Mouse (Mus musculus) stomach, postnatal 0 days (tissue): ENCODE results near the gene Ttc6. TPM values are rescaled to one million over a fixed set of nuclear protein-coding genes. Genes with fewer than 3 reads are reported as not detected.

Source experiments
- ATAC-seq: fragments of 200-750 bp; cut with Nextera tagmentation; 2 replicates; pipeline ENCODE4 v1.8.0; 2017; ENCODE audit not compliant: low FRiP score, low TSS enrichment
- DNase-seq: peaks from one replicate; pipeline ENCODE4 v3.0.0-alpha.2; 2016; ENCODE audit warnings: low spot score
- H3K27ac ChIP-seq: fragments of 300-500 bp; sonication (generic); replicated peaks from 2 replicates; pipeline ENCODE4 v1.5.1; 2014; ENCODE audit warnings: mild to moderate bottlenecking, control low read depth
- H3K27me3 ChIP-seq: fragments of 300-500 bp; sonication (generic); 2 replicates; pipeline ENCODE4 v1.6.1; 2014; ENCODE audit warnings: low read length; ENCODE audit not compliant: control insufficient read depth, insufficient read depth
- H3K36me3 ChIP-seq: fragments of 300-500 bp; sonication (generic); 2 replicates; pipeline ENCODE4 v1.6.1; 2014; ENCODE audit warnings: low read length, mixed read lengths; ENCODE audit not compliant: control insufficient read depth, insufficient read depth
- H3K4me1 ChIP-seq: fragments of 300-500 bp; sonication (generic); replicated peaks from 2 replicates; pipeline ENCODE4 v1.6.1; 2014; ENCODE audit warnings: antibody characterized with exemption; ENCODE audit not compliant: control insufficient read depth, insufficient read depth
- H3K4me2 ChIP-seq: fragments of 300-500 bp; sonication (generic); replicated peaks from 2 replicates; pipeline ENCODE4 v1.6.1; 2014; ENCODE audit warnings: low read depth, mild to moderate bottlenecking, control low read depth, moderate library complexity
- H3K4me3 ChIP-seq: fragments of 300-500 bp; sonication (generic); 2 replicates; pipeline ENCODE4 v1.5.1; 2014; ENCODE audit warnings: low read depth, low read length, control low read depth
- H3K9ac ChIP-seq: fragments of 300-500 bp; sonication (generic); 2 replicates; pipeline ENCODE4 v1.6.1; 2014; ENCODE audit warnings: mild to moderate bottlenecking, low read length, control low read depth, mixed read lengths
- H3K9me3 ChIP-seq: fragments of 300-500 bp; sonication (generic); 2 replicates; pipeline ENCODE4 v1.6.1; 2016; ENCODE audit warnings: low read length; ENCODE audit not compliant: control insufficient read depth
- CTCF ChIP-seq: IDR thresholded peaks from 2 replicates; pipeline ENCODE4 v1.5.1; 2016; ENCODE audit warnings: antibody characterized with exemption, low read depth, mild to moderate bottlenecking, moderate library complexity
- EP300 ChIP-seq: optimal IDR thresholded peaks from 2 replicates; pipeline ENCODE3; 2016; ENCODE audit warnings: antibody characterized with exemption
- WGBS: fragments of 180-500 bp; shearing (Covaris S2); extraction: QIAGEN DNeasy Blood & Tissue Kit; methylation state at CpG from one replicate; pipeline ENCODE4 v1.1.7; 2014; 5-methylcytosine and 5-hydroxymethylcytosine counted together
- polyA plus RNA-seq: library from polyadenylated mRNA; unstranded; fragments of >200 nt; fragmentation: Nextera tagmentation; extraction: Ambion mirVana; gene quantifications from 2 replicates; pipeline ENCODE4 v1.2.1, GENCODE M21; 2015

Ttc6 gene
- polyA plus RNA-seq, 1 experiment from 2014 or later, result 3.5 TPM

- ATAC-seq (peak; percentile 53), DNase-seq (peak; percentile 89)
- Histone ChIP-seq H3K4me3 (peak overlapping the region; percentile 31), H3K4me1 (no peaks in the 10 kb centered on the region), H3K4me2 (peak overlapping the region; percentile 52), H3K9me3 (no peaks in the 10 kb centered on the region), H3K36me3 (no peaks in the 10 kb centered on the region), H3K27ac (peak overlapping the region; percentile 95), H3K27me3 (peaks cover 2% of the 10 kb centered on the region; the same call in 1 of the 2 replicates), H3K9ac (peak overlapping the region; percentile 45)
- TF ChIP-seq CTCF (peak; percentile 75), EP300 (no peak)
- 2% methylated on average over 20 of the region's 20 CpGs for WGBS
These were observed 15.4 kb upstream of the Ttc6 start for GRCm38 (mm10) chr12:57548352-57548980.

GRCm38 (mm10) chr12:57548981-57549666 is 14.8 kb upstream of the Ttc6 start:
- WGBS, result 11% methylated on average over 25 of the region's 25 CpGs
- H3K9ac ChIP-seq, result peak overlapping the region; percentile 54
- H3K4me2 ChIP-seq, result peak overlapping the region; percentile 52
- peak overlapping the region; percentile 95 for H3K27ac ChIP-seq
- no peak; the same call in 1 of the 2 replicates for ATAC-seq
- TF ChIP-seq CTCF, result no peak
- no peak for TF ChIP-seq EP300
- H3K9me3 ChIP-seq, result no peaks in the 10 kb centered on the region
- peak; percentile 42 for DNase-seq
- peak overlapping the region; percentile 31; the same call in 1 of the 2 replicates for H3K4me3 ChIP-seq
- H3K4me1 ChIP-seq, result no peaks in the 10 kb centered on the region
- H3K36me3 ChIP-seq, result no peaks in the 10 kb centered on the region
- peaks cover 2% of the 10 kb centered on the region; the same call in 1 of the 2 replicates for H3K27me3 ChIP-seq

- peak; percentile 51 for DNase-seq
- Histone ChIP-seq H3K4me1 (no peaks in the 10 kb centered on the region), H3K4me2 (peak overlapping the region; percentile 52), H3K36me3 (no peaks in the 10 kb centered on the region), H3K9ac (peak overlapping the region; percentile 54), H3K4me3 (peak overlapping the region; percentile 31), H3K27me3 (peaks cover 2% of the 10 kb centered on the region; the same call in 1 of the 2 replicates), H3K9me3 (no peaks in the 10 kb centered on the region), H3K27ac (peak overlapping the region; percentile 95)
- 6% methylated on average over 15 of the region's 15 CpGs for WGBS
- no peak for ATAC-seq
- TF ChIP-seq CTCF (no peak), EP300 (no peak)
These were observed 14.2 kb upstream of the Ttc6 start for GRCm38 (mm10) chr12:57549667-57550160.

- Histone ChIP-seq H3K36me3 (no peaks in the 10 kb centered on the region), H3K9ac (peak overlapping the region; percentile 54; the same call in 1 of the 2 replicates), H3K4me3 (peak overlapping the region; percentile 31), H3K4me2 (peak overlapping the region; percentile 52), H3K4me1 (no peaks in the 10 kb centered on the region), H3K27ac (peak overlapping the region; percentile 95), H3K27me3 (peaks cover 2% of the 10 kb centered on the region; the same call in 1 of the 2 replicates), H3K9me3 (no peaks in the 10 kb centered on the region)
- no peak for TF ChIP-seq EP300
- no peak for TF ChIP-seq CTCF
- WGBS, result 7% methylated on average over 31 of the region's 31 CpGs
- ATAC-seq (no peak), DNase-seq (peak; percentile 50)
These were observed 13.6 kb upstream of the Ttc6 start for GRCm38 (mm10) chr12:57550181-57550808.

- WGBS, result 27% methylated on average over 8 of the region's 8 CpGs
- ATAC-seq (no peak), DNase-seq (no peak)
- TF ChIP-seq CTCF (no peak), EP300 (no peak)
- peak overlapping the region; percentile 31 for H3K4me3 ChIP-seq
- no peak overlapping the region for H3K9ac ChIP-seq
- H3K9me3 ChIP-seq, result no peaks in the 10 kb centered on the region
- H3K36me3 ChIP-seq, result no peaks in the 10 kb centered on the region
- peaks cover 2% of the 10 kb centered on the region; the same call in 1 of the 2 replicates for H3K27me3 ChIP-seq
- peak overlapping the region; percentile 24; the same call in 1 of the 2 replicates for H3K27ac ChIP-seq
- peak overlapping the region; percentile 52 for H3K4me2 ChIP-seq
- no peaks in the 10 kb centered on the region for H3K4me1 ChIP-seq
These were observed 13.0 kb upstream of the Ttc6 start for GRCm38 (mm10) chr12:57550881-57551280.
